Mouse (Mus musculus) erythroblast, embryonic 14.5 days (primary cell): Measurements from ENCODE around the gene Ephb3. TPM values are rescaled to one million over a fixed set of nuclear protein-coding genes. Genes with fewer than 3 reads are reported as not detected.
"Not testable (repeated sequence)": the region's sequence is repeated elsewhere in the genome, so short reads cannot be mapped to it uniquely, and the experiment has no call there.

Experiments used
- H3K27me3 ChIP-seq: 2 replicates; pipeline ENCODE4 v1.6.1; 2012; ENCODE audit warnings: inconsistent platforms; ENCODE audit not compliant: control insufficient read depth
- H3K36me3 ChIP-seq: 2 replicates; pipeline ENCODE4 v1.6.1; 2012; ENCODE audit warnings: mild to moderate bottlenecking, inconsistent platforms; ENCODE audit not compliant: control insufficient read depth
- H3K4me1 ChIP-seq: 2 replicates; pipeline ENCODE4 v1.6.1; 2012; ENCODE audit warnings: inconsistent platforms; ENCODE audit not compliant: control insufficient read depth
- H3K4me3 ChIP-seq: replicated peaks from 2 replicates; pipeline ENCODE3; 2012; ENCODE audit warnings: moderate library complexity, mild to moderate bottlenecking, inconsistent platforms
- H3K9me3 ChIP-seq: 2 replicates; pipeline ENCODE4 v1.6.1; 2012; ENCODE audit warnings: low read length, inconsistent platforms, mixed read lengths; ENCODE audit not compliant: control insufficient read depth
- GATA1 ChIP-seq: IDR thresholded peaks from 2 replicates; pipeline ENCODE4 v1.6.1; 2012; ENCODE audit warnings: low read length, inconsistent platforms, mixed read lengths
- TAL1 ChIP-seq: IDR thresholded peaks from 3 replicates; pipeline ENCODE4 v1.6.1; 2012; ENCODE audit warnings: low read length, inconsistent platforms, mixed read lengths
- polyA plus RNA-seq: library from polyadenylated mRNA; stranded (reverse); fragments of >175 nt; gene quantifications from 2 replicates; pipeline ENCODE4 v1.2.3, GENCODE M21; 2012

The Ephb3 gene
- 0.01 TPM in 1 of 2 replicates, not detected in the other for polyA plus RNA-seq

GRCm38 (mm10) chr16:21204367-21205092, at the start of gene Ephb3:
Gene Ephb3, plus strand, starts transcription at chr16:21204755.
- TF ChIP-seq GATA1: no peak
- no peak for TF ChIP-seq TAL1
- H3K27me3 ChIP-seq: peaks cover 68% of the 10 kb centered on the region
- H3K4me1 ChIP-seq: peaks cover 5% of the 10 kb centered on the region
- H3K9me3 ChIP-seq: peaks cover 7% of the 10 kb centered on the region
- H3K36me3 ChIP-seq: no peaks in the 10 kb centered on the region
- peak within 1 kb of the TSS; percentile 43 for H3K4me3 ChIP-seq

- H3K4me1 ChIP-seq, H3K36me3 ChIP-seq, H3K4me3 ChIP-seq, H3K9me3 ChIP-seq, H3K27me3 ChIP-seq: not testable (repeated sequence)
These were observed 48.3 kb upstream of the Ephb3 start for GRCm38 (mm10) chr16:21156261-21156660.

- H3K9me3 ChIP-seq, H3K4me1 ChIP-seq, H3K36me3 ChIP-seq, H3K27me3 ChIP-seq, H3K4me3 ChIP-seq: not testable (repeated sequence)
These were observed 45.3 kb upstream of the Ephb3 start for GRCm38 (mm10) chr16:21159226-21159625.

- H3K36me3 ChIP-seq, H3K4me1 ChIP-seq, H3K4me3 ChIP-seq, H3K27me3 ChIP-seq, H3K9me3 ChIP-seq: not testable (repeated sequence)
These were observed 41.1 kb upstream of the Ephb3 start for GRCm38 (mm10) chr16:21163423-21163822.

- H3K4me1 ChIP-seq, H3K9me3 ChIP-seq: not testable (repeated sequence)
These were observed 39.0 kb upstream of the Ephb3 start for GRCm38 (mm10) chr16:21165343-21166220.

GRCm38 (mm10) chr16:21168730-21169129, 35.8 kb upstream of the Ephb3 start:
- Histone ChIP-seq H3K27me3 (no peaks in the 10 kb centered on the region), H3K4me3 (no peak overlapping the region), H3K4me1 (no peaks in the 10 kb centered on the region), H3K36me3 (no peaks in the 10 kb centered on the region), H3K9me3 (0 out of 2 replicates have a peak, but pooled peaks cover 5% of the 10 kb centered on the region)
- no peak for TF ChIP-seq TAL1
- no peak for TF ChIP-seq GATA1

More at GRCm38 (mm10) chr16:21165343-21166220, 39.0 kb upstream of the Ephb3 start:
- not testable (repeated sequence) for H3K27me3 ChIP-seq, H3K4me3 ChIP-seq, H3K36me3 ChIP-seq

- H3K4me3 ChIP-seq: no peak overlapping the region
- no peaks in the 10 kb centered on the region for H3K36me3 ChIP-seq
- no peaks in the 10 kb centered on the region for H3K27me3 ChIP-seq
- 0 out of 2 replicates have a peak, but pooled peaks cover 6% of the 10 kb centered on the region for H3K9me3 ChIP-seq
- no peak for TF ChIP-seq TAL1
- no peak for TF ChIP-seq GATA1
- no peaks in the 10 kb centered on the region for H3K4me1 ChIP-seq
These were observed 29.3 kb upstream of the Ephb3 start for GRCm38 (mm10) chr16:21175236-21175635.

- Histone ChIP-seq H3K36me3 (no peaks in the 10 kb centered on the region), H3K9me3 (0 out of 2 replicates have a peak, but pooled peaks cover 2% of the 10 kb centered on the region), H3K4me1 (no peaks in the 10 kb centered on the region), H3K27me3 (no peaks in the 10 kb centered on the region), H3K4me3 (no peak overlapping the region)
- no peak for TF ChIP-seq TAL1
- TF ChIP-seq GATA1: no peak
These were observed 22.4 kb upstream of the Ephb3 start for GRCm38 (mm10) chr16:21182108-21182507.

GRCm38 (mm10) chr16:21184697-21185096, 19.9 kb upstream of the Ephb3 start:
- Histone ChIP-seq H3K4me3 (no peak overlapping the region), H3K9me3 (0 out of 2 replicates have a peak, but pooled peaks cover 2% of the 10 kb centered on the region), H3K36me3 (no peaks in the 10 kb centered on the region), H3K27me3 (no peaks in the 10 kb centered on the region), H3K4me1 (no peaks in the 10 kb centered on the region)
- TF ChIP-seq TAL1 (no peak), GATA1 (no peak)
